Mouse (Mus musculus): ENCODE results near the gene Manbal. TPM values are rescaled to one million over a fixed set of nuclear protein-coding genes. Genes with fewer than 3 reads are reported as not detected.
A peak's percentile ranks its signal among the peaks of the same experiment; 100 is the strongest.
"Not testable (repeated sequence)": the region's sequence is repeated elsewhere in the genome, so short reads cannot be mapped to it uniquely, and the experiment has no call there.

The Manbal gene
- total RNA-seq, 4 experiments from 2014 or later = 60.3 to 66.1 (median 63.8) TPM

DNA sequence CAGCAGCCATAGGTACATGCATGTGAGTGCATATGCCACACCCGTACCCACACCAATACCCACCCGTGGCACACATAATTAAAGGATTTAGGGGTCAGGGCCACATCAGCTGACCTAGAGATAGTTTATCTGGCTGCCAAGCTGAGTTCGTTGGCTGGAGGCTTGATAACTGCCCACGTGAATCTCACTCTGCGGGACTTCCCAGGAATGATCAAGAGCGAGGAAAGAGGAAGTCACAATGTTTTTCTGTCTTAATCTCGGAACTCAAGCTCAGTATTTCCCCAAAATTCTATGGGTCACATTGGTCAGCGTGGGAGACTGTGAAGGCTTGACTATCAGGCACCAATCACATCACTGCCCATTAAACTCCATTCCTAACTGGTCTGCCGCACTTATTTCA is 632 bp upstream of the Manbal start:
- no peak for DNase-seq (ENCODE audit: low spot score in 2 of 2)

DNA sequence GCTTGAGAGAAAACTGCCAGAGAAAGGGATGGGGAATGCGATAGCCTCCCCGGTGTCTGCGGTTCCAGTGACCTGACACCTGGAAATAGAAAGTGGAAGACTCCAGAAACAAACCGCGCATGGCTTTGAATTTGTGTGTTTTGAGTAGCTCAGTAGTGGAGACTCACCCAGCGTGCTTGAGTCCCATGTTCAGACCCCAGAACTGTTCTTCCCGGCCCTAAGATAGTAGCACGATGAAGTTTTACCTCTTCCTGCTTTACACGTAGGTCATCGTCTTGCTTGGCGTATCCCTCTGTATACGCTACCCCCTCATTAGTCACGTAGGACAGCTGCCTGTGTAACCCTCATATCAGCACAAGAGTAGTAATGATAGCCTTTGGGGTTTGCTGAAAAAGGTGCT is 597 bp downstream of the Manbal start:
- no peak for DNase-seq (ENCODE audit: low spot score in 2 of 2)

GRCm38 (mm10) chr2:157371696-157372095 is 4.3 kb downstream of the Manbal start:
- DNase-seq (ENCODE audit: low spot score in 2 of 2) = no peak

- no peak for DNase-seq (ENCODE audit: low spot score in 2 of 2)
Observed at GRCm38 (mm10) chr2:157373681-157374080, 6.3 kb downstream of the Manbal start.

DNA sequence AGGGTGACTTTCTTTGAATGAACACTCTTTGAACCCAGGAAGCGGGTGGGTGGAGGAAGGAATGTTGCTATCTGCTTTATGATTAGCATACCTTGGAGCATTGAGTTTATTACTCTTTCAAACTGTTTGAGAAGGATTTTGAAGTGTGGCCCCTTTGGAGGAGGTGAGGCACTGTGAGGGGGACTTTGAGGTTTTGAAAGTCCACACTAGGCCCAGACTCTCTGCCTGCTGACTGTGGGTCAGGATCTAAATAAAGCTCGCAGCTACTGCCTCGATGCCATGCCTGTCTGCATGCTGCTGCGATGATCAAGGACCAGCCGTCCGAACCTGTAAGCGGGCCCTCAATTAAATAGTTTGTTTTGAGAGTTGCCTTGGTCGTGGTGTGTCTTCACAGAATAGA is 7.7 kb downstream of the Manbal start:
- DNase-seq (ENCODE audit: low spot score in 2 of 2) = no peak

DNA sequence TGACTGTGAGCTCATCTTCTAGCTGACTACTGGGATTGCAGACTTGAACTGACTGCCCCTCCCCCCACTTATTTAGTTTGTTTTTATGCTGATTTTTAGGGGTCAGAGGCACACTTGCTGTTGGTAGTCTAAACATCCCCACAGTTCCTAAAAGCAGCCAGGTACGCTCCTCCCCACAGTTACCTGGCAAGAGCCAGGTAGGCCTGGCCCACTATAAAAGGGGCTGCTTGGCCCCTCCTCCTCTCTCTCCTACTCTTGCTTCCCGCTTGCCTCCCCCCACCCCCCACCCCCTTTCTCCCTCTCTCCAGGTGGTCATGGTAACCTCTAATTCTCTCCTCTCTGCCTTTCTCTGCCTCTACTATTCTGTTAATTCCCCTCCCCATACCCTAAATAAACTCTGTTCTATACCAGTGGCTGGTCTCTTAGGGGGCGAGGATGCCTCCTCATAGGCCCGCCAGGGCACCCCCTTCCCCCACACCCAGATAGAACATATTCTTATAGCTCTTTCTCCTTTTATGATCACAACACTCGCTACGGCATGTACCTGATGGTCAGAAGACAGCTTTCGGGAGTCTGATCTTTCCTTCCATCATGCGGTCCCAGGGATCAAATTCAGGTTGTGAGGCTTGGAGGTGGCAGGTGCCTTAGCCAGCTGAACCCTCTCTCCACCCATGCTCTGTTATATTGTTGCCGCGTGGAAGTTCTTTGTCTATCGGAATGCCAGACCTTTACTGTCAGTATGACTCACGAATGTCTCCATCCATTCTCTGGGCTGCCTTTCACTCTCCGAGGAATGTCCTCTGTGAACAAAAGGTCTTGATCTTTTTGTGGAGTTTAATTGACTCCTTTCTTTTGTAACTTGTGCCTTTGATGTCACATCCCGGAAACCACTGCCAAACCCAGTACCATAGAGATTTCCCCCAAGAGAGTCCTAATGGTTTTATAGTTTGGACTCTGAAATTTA is 8.7 kb downstream of the Manbal start:
- DNase-seq (ENCODE audit: low spot score in 2 of 2) = no peak

- no peak for DNase-seq (ENCODE audit: low spot score in 2 of 2)
Observed at GRCm38 (mm10) chr2:157376995-157377394, 9.6 kb downstream of the Manbal start.

DNA sequence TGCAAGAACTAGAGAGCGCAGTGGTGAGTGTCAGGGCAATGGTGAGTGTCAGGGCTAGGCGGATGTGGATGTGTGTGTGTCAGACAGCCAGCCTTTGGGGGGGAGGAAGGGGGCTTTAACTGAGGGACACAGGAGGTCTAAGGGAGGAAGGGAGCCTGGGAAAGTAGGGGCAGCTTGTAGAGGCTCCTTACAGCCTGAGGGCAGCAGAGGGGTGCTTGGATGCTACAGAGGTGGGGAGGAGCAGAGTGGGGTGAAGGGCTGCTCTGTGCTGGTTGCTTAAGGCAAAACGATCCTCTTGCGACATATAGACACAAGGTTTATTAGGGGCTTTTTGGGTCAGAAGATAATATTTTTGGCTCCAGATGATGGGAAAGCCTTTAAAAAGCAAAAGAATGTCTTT is 17.4 kb downstream of the Manbal start:
- DNase-seq (ENCODE audit: low spot score in 2 of 2) = no peak

DNA sequence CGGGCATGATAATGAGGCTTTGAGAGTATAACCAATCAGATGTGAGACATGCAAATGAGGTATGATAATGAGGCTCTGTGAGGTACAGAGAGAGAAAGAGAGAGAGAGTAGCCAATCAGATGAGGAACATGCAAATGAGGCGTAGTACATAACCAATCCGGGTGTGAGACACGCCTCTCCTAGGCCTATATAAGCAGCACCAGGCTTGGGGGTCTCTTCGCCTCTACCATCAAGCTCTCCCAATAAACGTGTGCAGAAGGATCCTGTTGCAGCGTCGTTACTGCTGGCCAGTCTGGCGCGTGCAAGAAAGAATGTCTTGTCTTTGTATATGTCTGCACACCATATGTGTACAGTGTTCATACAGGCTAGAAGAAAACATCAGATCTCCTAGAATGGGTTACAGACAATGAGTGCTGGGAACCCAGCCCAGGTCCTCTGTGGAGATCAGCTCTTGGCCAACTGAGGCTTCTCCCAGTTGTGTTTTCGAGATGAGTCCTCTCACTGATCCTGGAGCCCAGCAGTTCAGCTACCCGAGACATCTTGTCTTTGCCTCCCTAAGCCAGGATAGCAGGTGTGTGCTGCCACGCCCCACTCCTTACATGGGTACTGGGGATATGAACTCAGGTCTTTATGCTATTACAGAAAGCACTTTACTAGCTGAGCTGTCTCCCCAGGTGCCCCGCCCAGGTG is 21.7 kb downstream of the Manbal start:
- DNase-seq (ENCODE audit: low spot score in 2 of 2) = not testable (repeated sequence)

GRCm38 (mm10) chr2:157389591-157389921 is 22.2 kb downstream of the Manbal start:
- no peak for DNase-seq (ENCODE audit: low spot score in 2 of 2)

DNA sequence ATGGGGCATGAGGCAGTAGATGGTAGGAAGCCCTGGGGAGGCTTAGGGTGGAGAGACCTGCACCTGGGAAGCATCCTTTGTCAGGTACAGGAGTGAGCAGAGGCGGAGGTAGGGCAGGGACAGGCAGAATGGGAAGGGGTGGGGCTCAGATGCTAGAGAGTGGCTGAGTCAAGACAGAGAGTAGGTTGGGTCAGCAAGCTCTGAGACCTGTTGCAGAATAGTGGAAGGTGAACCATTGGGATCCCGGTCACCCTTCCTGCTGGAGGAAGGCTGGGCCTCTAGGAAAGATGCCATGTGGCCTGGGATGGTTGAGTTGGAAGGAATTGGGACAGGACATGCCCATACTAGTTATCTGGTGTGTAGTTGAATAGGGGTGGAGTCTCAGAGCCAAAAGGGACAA is 24.9 kb downstream of the Manbal start:
- no peak for DNase-seq (ENCODE audit: low spot score in 2 of 2)

DNA sequence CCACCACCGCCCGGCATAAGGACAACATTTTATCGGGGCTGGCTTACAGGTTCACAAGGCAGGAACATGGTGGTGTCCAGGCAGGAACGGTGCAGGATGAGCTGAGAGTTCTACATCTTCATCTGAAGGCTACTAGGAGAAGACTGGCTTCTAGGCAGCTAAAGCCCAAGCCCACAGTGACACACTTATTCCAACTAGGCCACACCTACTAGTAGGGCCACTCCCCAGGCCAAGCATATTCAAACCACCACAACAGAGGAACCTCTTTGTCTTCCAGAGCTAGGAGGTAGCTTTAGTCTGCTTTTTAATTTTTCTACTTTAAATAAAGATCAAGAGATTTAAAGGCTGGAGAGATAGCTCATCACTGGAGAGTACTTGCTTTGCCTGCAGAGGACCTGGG is 26.2 kb downstream of the Manbal start:
- DNase-seq (ENCODE audit: low spot score in 2 of 2) = no peak

DNA sequence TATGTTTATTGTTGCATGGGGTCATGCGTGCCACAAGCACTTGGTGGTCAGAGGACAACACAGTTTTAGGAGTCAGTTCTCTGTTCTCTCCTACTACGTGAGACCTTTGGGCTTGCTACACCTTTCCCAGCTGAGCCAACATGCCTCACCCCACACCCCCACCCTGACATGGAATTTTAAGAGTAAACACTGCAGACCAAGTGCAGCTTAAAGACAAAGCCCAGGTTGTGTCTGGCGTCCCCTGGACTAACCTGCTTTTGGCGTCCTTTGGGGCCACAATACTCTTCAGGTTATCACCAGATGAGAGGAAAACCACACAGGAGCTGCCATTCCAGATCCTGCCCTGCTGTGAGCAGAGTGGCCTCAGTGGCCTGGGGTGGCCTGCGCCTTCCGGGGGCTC is 27.5 kb downstream of the Manbal start:
- no peak for DNase-seq (ENCODE audit: low spot score in 2 of 2)

DNA sequence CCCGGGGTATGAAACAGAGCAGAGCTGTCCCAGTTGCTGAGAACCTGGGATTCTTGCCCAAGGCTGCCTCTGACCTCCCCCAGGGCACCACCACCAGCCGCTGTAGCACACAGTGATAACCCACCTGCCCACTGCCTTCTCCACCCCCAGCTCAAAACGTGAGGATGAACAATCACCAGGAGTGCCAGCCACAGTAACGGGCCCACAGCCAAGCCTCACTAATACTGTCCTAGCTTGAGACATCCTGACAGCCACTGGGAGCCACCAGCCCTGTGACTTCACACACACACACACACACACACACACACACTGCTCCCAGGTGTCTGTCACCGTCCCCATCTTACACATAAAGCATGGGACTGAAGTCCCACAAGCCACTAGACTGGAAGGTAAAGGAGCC is 28.0 kb downstream of the Manbal start:
- no peak for DNase-seq (ENCODE audit: low spot score in 2 of 2)

GRCm38 (mm10) chr2:157395960-157396359 is 28.6 kb downstream of the Manbal start:
- DNase-seq (ENCODE audit: low spot score in 2 of 2) = no peak

GRCm38 (mm10) chr2:157397376-157397775 is 30.0 kb downstream of the Manbal start:
- no peak for DNase-seq (ENCODE audit: low spot score in 2 of 2)

GRCm38 (mm10) chr2:157398539-157398938 is 31.1 kb downstream of the Manbal start:
- DNase-seq (ENCODE audit: low spot score in 2 of 2) = no peak

DNA sequence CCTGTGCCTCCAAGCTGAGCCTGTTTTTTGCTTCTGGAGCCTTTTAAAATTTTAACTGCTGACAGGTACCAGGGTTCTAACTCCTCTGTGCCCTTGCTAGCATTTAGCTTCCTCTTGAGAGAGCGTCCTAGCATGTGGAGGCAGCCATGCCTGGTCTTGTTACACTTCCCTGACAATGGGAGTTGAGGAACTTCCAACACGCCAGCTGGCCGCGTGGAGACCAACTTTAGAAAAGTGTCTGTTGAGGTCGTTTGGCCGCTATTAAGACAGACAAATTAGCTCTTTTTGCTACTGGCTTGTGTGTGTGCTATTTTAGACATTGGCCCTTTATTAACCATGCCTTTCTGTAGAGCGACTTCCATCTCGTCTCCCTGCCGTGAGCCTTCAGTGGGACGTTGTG is 32.4 kb downstream of the Manbal start:
- no peak for DNase-seq (ENCODE audit: low spot score in 2 of 2)

GRCm38 (mm10) chr2:157400491-157400890 is 33.1 kb downstream of the Manbal start:
- no peak for DNase-seq (ENCODE audit: low spot score in 2 of 2)

- no peak for DNase-seq (ENCODE audit: low spot score in 2 of 2)
Observed at GRCm38 (mm10) chr2:157401261-157401660, 33.9 kb downstream of the Manbal start.

- DNase-seq (ENCODE audit: low spot score in 2 of 2) = no peak
Observed at GRCm38 (mm10) chr2:157407596-157407995, 40.2 kb downstream of the Manbal start.

DNA sequence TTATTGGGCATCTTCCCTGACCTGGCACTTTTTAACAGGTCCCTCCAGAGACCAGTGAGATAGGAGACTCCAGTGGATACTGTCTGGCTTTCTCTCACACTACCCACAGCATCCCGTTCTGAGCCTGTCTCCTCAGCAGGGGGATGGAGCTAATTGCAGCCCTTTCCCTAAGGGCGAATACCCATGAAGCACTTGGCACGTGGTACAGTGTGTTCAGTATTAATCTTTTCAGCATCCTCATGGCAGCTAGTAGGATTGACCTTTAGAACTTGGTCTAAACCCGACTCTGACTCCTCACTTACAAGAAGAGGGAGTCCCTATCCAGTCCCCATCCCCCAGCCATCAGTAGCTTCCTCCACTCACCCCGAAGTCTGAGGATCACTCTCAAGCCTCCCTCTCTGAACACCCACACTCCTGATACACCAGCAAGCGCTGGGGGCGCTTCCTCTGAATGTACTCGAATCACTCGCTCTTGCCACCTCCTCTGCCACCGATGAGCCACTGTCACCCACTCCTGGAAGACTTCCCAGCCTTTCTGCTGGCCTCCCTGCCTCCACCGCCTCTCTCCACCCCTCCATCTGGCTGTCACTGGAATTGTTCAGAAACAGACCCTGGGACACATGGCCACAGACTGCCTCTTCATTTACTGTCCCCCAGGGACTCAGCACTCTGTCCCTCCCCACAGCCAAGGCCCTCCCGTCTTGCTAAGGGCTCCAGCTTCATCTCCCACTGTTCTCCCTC is 42.6 kb downstream of the Manbal start:
- peak in 1 of 2 experiments; percentile 86 for DNase-seq (ENCODE audit: low spot score in 2 of 2)

Data from left cerebral cortex, adult 8-10 months (tissue).